Mouse (Mus musculus) CH12.LX (cell line): ENCODE results near the gene Zfp296.
"Not testable (repeated sequence)": the region's sequence is repeated elsewhere in the genome, so short reads cannot be mapped to it uniquely, and the experiment has no call there.

Experiments used
- CTCF ChIP-seq, 2 experiments: IDR thresholded peaks in 1 of 2; conservative IDR thresholded peaks in 1 of 2; 2 replicates each; pipeline ENCODE4 v1.5.1; 2011 to 2012; ENCODE audit warnings: low read depth in 2 of 2, low read length in 2 of 2, improper control_type of control experiment in 1 of 2, inconsistent platforms in 1 of 2, mild to moderate bottlenecking in 1 of 2, moderate library complexity in 1 of 2
- MEF2A ChIP-seq: IDR thresholded peaks from 2 replicates; pipeline ENCODE4 v1.6.1; 2014; ENCODE audit warnings: low read depth, mild to moderate bottlenecking, inconsistent platforms, low read length, improper control_type of control experiment, borderline replicate concordance
- POLR2A ChIP-seq: IDR thresholded peaks from 2 replicates; pipeline ENCODE4 v1.6.1; 2011; ENCODE audit warnings: low read depth, mild to moderate bottlenecking, improper control_type of control experiment, low read length

- not testable (repeated sequence) for TF ChIP-seq MEF2A; CTCF (conservative IDR thresholded peaks at IDR 0.05 in 1 of 2, IDR thresholded peaks at IDR 0.05 in 1 of 2; ENCODE audit: low read depth in 2 of 2, low read length in 2 of 2); POLR2A
Measured at GRCm38 (mm10) chr7:19604606-19605214, 27.6 kb downstream of the Zfp296 start.
